Mouse (Mus musculus): ENCODE measurements around the gene Arhgef12. TPM values are rescaled to one million over a fixed set of nuclear protein-coding genes. Genes with fewer than 3 reads are reported as not detected.

Gene Arhgef12
- polyA plus RNA-seq, 1 experiment from 2014 or later, result 9.2 TPM

DNA sequence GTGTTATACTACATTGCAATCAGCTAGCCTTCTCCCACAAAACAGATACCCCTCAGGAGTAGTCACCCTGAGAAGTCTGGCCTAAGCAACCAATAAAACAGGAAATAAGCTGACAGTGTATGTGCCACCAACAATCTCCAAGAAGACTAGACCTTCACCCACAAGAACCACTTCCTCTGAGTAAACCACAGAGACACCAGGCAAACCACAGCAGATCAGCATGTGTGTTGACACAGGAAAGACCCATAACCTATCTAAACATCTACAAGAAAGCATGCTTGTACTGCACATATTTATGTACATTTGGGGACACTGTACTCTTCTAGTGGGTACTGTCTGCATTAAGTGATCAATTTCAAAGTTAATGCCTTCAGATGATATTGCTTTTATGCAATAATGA is 10.7 kb downstream of the Arhgef12 start:
- no peak overlapping the region for H3K9ac ChIP-seq (ENCODE audit: low read length)
- ATAC-seq (ENCODE audit: low FRiP score) (no peak), DNase-seq (ENCODE audit: low spot score, missing footprints) (no peak)
- H3K4me3 ChIP-seq (ENCODE audit: low read depth, low read length), result no peak overlapping the region
- H3K27me3 ChIP-seq (ENCODE audit: control insufficient read depth, insufficient read depth, low read length), result no peaks in the 10 kb centered on the region
- H3K4me1 ChIP-seq (ENCODE audit: control insufficient read depth, insufficient read depth, low read length), result no peaks in the 10 kb centered on the region
- H3K27ac ChIP-seq (ENCODE audit: low read depth, low read length), result no peak overlapping the region
- no peaks in the 10 kb centered on the region for H3K9me3 ChIP-seq (ENCODE audit: control insufficient read depth, low read length)
- H3K4me2 ChIP-seq, result no peak overlapping the region
- no peaks in the 10 kb centered on the region for H3K36me3 ChIP-seq (ENCODE audit: control insufficient read depth, insufficient read depth, low read length)

DNA sequence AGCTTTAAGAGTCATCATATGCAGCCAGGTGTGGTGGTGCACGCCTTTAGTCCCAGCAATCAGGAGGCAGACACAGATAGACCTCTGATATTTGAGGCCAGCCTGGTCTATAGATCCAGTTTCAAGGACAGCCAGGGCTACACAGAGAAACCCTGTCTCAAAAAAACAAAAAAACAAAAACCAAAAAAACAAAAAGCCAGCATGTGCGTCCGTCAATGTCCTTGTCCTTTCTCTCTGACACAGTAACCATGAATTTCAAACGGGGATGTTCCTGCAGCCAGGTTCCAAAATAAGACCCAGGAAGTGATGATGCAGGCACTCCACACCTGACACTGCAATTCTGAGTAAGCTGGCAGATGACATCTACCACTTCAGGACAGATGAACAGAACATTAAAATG is 12.2 kb downstream of the Arhgef12 start:
- 93% methylated on average over 4 of the region's 4 CpGs for WGBS
- H3K4me2 ChIP-seq, result no peak overlapping the region
- no peaks in the 10 kb centered on the region for H3K9me3 ChIP-seq (ENCODE audit: control insufficient read depth, low read length)
- H3K4me1 ChIP-seq (ENCODE audit: control insufficient read depth, insufficient read depth, low read length), result no peaks in the 10 kb centered on the region
- H3K9ac ChIP-seq (ENCODE audit: low read length), result no peak overlapping the region
- no peak overlapping the region for H3K27ac ChIP-seq (ENCODE audit: low read depth, low read length)
- no peak for DNase-seq (ENCODE audit: low spot score, missing footprints)
- H3K4me3 ChIP-seq (ENCODE audit: low read depth, low read length), result no peak overlapping the region
- no peak for ATAC-seq (ENCODE audit: low FRiP score)
- H3K27me3 ChIP-seq (ENCODE audit: control insufficient read depth, insufficient read depth, low read length), result no peaks in the 10 kb centered on the region
- H3K36me3 ChIP-seq (ENCODE audit: control insufficient read depth, insufficient read depth, low read length), result no peaks in the 10 kb centered on the region

DNA sequence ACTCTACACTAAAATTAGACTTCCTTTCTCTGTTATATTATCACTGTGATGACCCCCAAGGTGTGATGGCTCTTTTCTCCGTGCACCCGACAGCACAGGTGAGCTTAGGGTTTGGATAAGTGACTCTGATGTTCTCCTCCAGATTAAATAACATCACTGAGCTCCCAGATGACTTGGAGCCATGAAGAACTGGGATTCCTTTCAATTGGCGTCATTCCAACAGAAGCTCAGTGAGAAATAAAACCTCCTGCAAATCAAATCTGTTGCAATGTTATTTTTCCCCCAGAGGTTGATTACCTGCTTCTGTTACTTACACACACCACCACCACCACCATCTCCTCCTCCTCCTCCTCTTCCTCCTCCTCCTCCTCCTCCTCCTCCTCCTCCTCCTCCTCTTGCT is 13.2 kb downstream of the Arhgef12 start:
- Histone ChIP-seq H3K9me3 (ENCODE audit: control insufficient read depth, low read length) (no peaks in the 10 kb centered on the region), H3K27me3 (ENCODE audit: control insufficient read depth, insufficient read depth, low read length) (no peaks in the 10 kb centered on the region), H3K9ac (ENCODE audit: low read length) (no peak overlapping the region), H3K4me1 (ENCODE audit: control insufficient read depth, insufficient read depth, low read length) (no peaks in the 10 kb centered on the region), H3K4me3 (ENCODE audit: low read depth, low read length) (no peak overlapping the region), H3K36me3 (ENCODE audit: control insufficient read depth, insufficient read depth, low read length) (no peaks in the 10 kb centered on the region), H3K4me2 (no peak overlapping the region), H3K27ac (ENCODE audit: low read depth, low read length) (no peak overlapping the region)
- ATAC-seq (ENCODE audit: low FRiP score) (no peak), DNase-seq (ENCODE audit: low spot score, missing footprints) (no peak)
- WGBS, result 89% methylated on average over 3 of the region's 3 CpGs

DNA sequence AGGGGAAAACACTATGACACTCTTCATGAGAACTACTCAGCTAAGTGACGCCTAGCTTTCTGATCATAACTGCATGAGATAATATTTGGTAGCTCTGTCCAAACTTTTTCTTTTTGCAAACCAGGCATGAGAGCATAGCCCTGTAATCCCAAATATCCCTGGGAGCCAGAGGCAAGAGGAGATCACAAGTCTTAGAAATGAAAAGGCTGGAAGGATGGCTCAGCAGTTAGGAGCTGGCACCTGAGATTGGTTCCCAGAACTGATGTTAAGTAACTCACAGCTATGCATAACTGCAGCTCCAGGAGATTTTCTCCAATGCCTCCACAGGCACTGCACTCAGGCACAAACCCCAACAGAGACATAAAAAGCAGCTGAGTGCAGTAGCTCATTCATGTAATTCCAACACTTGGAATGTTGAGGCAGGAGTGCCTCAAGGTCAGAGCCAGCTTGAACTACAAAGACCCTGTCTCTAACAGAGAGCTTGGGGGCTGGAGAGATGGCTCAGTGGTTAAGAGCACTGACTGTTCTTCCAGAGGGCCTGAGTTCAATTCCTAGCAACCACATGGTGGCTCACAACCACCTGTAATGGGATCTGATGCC is 21.3 kb downstream of the Arhgef12 start:
- Histone ChIP-seq H3K9me3 (ENCODE audit: control insufficient read depth, low read length) (no peaks in the 10 kb centered on the region), H3K27me3 (ENCODE audit: control insufficient read depth, insufficient read depth, low read length) (no peaks in the 10 kb centered on the region), H3K27ac (ENCODE audit: low read depth, low read length) (no peak overlapping the region), H3K9ac (ENCODE audit: low read length) (no peak overlapping the region), H3K4me1 (ENCODE audit: control insufficient read depth, insufficient read depth, low read length) (no peaks in the 10 kb centered on the region), H3K36me3 (ENCODE audit: control insufficient read depth, insufficient read depth, low read length) (no peaks in the 10 kb centered on the region), H3K4me3 (ENCODE audit: low read depth, low read length) (no peak overlapping the region), H3K4me2 (no peak overlapping the region)
- no peak for DNase-seq (ENCODE audit: low spot score, missing footprints)
- 93% methylated on average over 1 of the region's 1 CpGs for WGBS
- ATAC-seq (ENCODE audit: low FRiP score), result no peak

DNA sequence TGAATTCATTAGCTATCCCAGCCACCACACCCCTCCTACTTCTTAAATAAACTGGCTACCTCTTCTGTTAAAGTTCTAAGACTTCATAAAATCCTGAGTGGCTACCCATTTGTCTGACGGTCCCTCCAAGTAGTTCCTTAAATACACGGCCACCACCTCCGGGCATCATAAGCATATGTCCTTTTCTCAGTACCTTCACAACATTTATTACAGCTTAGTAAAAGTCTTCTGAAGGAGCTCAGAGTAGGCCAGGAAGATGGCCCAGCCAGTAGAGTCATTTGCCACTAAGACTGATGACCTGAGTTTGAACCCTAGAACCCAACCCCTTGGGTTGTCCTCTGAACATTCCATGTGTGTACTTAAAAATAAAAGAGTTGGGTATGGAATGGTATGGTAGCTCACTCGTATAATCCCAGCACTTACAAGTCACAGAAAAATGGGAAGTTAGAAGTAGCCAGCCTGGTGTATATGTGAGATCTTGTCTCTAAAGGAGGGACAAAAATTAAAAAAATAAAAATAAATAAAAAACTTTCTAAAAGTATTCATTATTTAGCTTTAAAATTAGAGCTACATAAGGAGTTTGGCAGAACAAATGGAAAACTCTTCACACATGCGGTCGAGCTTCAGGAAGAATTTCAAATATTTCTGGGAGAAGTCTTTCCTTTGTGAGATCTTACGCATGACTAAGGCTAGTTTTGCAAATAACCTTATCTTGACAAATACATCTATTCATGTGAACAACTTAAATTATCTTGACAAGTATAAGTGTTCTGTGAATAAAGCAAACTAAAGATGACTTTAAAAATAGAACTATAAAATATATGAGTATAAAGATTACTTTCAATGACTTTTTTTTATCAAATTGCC is 22.3 kb downstream of the Arhgef12 start:
- no peaks in the 10 kb centered on the region for H3K4me1 ChIP-seq (ENCODE audit: control insufficient read depth, insufficient read depth, low read length)
- H3K9me3 ChIP-seq (ENCODE audit: control insufficient read depth, low read length), result no peaks in the 10 kb centered on the region
- whole genome bisulfite sequencing, result 81% methylated on average over 7 of the region's 7 CpGs
- H3K36me3 ChIP-seq (ENCODE audit: control insufficient read depth, insufficient read depth, low read length), result no peaks in the 10 kb centered on the region
- no peaks in the 10 kb centered on the region for H3K27me3 ChIP-seq (ENCODE audit: control insufficient read depth, insufficient read depth, low read length)
- H3K27ac ChIP-seq (ENCODE audit: low read depth, low read length), result no peak overlapping the region
- DNase-seq (ENCODE audit: low spot score, missing footprints), result peak; percentile 65
- no peak for ATAC-seq (ENCODE audit: low FRiP score)
- no peak overlapping the region for H3K4me2 ChIP-seq
- H3K4me3 ChIP-seq (ENCODE audit: low read depth, low read length), result no peak overlapping the region
- H3K9ac ChIP-seq (ENCODE audit: low read length), result no peak overlapping the region

DNA sequence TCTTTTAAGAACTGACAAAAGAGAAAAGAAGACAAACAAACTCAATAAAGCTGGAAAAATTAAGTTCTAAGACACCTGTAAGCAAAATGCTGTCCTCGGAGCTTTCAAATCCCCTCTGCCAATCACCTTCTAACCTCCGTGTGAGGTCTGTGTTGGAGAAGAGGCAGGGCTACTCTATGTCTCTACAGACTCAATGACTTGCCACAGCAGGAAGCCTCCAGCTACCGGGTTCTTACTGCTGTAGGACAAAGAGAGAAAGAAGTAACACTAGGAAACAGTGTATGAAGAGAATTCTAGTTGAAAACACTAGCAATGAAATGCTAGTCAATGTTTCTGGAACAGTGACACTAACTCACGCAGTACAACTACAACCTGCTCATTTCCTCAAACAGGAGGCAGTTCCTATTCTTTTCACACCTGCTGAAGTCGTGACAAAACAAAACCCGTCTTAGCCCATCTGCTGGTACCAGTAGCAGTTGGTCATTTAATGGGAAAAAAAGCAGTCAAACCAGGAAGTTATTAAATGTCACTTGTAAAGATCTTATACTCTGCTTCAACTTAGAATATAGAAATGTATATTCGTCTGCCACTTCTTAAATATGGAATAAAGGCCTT is 23.5 kb downstream of the Arhgef12 start:
- no peaks in the 10 kb centered on the region for H3K4me1 ChIP-seq (ENCODE audit: control insufficient read depth, insufficient read depth, low read length)
- H3K27me3 ChIP-seq (ENCODE audit: control insufficient read depth, insufficient read depth, low read length), result no peaks in the 10 kb centered on the region
- H3K9me3 ChIP-seq (ENCODE audit: control insufficient read depth, low read length), result no peaks in the 10 kb centered on the region
- 29% methylated on average over 7 of the region's 7 CpGs for WGBS
- ATAC-seq (ENCODE audit: low FRiP score), result no peak
- no peaks in the 10 kb centered on the region for H3K36me3 ChIP-seq (ENCODE audit: control insufficient read depth, insufficient read depth, low read length)
- H3K27ac ChIP-seq (ENCODE audit: low read depth, low read length), result no peak overlapping the region
- no peak overlapping the region for H3K4me2 ChIP-seq
- H3K9ac ChIP-seq (ENCODE audit: low read length), result no peak overlapping the region
- peak; percentile 65 for DNase-seq (ENCODE audit: low spot score, missing footprints)
- no peak overlapping the region for H3K4me3 ChIP-seq (ENCODE audit: low read depth, low read length)

DNA sequence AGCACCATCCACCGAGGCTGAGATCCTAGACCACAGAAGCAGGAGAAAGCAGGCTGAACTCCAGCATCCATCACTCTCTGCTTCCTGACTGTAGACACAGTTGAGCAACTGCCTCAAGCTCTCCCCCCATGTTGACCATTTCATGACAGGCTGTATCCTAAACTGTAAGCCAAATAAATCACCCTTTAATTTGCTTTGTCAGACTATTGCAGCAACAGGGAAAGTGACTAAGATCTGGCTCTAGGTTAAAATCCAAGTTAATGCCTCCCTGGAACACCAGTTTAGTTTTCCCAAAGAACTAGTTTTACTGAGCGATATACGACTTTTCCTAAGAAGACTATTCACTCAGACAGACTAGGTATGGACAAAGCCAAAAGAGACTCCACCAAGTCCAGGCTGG is 28.3 kb downstream of the Arhgef12 start:
- H3K27me3 ChIP-seq (ENCODE audit: control insufficient read depth, insufficient read depth, low read length), result no peaks in the 10 kb centered on the region
- no peak overlapping the region for H3K27ac ChIP-seq (ENCODE audit: low read depth, low read length)
- H3K4me3 ChIP-seq (ENCODE audit: low read depth, low read length), result no peak overlapping the region
- no peaks in the 10 kb centered on the region for H3K36me3 ChIP-seq (ENCODE audit: control insufficient read depth, insufficient read depth, low read length)
- ATAC-seq (ENCODE audit: low FRiP score) (no peak), DNase-seq (ENCODE audit: low spot score, missing footprints) (peak; percentile 61)
- no peaks in the 10 kb centered on the region for H3K4me1 ChIP-seq (ENCODE audit: control insufficient read depth, insufficient read depth, low read length)
- no peaks in the 10 kb centered on the region for H3K9me3 ChIP-seq (ENCODE audit: control insufficient read depth, low read length)
- no peak overlapping the region for H3K9ac ChIP-seq (ENCODE audit: low read length)
- H3K4me2 ChIP-seq, result no peak overlapping the region
- 98% methylated on average over 3 of the region's 3 CpGs for WGBS

DNA sequence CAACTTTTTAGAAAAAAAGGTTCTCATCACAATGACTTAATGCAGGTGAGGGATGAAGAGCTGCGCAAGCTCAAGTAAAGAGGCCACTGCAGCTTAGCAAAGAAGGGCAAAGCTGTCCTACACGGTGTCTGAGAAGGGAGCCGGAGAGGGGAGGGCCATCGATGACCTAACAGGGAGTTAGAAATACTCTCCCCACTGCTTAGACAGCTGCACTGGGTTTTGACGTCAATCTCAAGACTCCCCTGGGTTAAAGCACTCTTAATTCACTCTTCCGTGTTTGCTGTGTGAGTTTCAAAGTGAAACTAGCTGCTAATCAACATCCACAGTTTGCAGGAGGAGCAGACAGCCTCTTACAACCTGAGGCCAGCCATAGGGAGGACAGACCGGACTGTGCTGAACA is 30.9 kb downstream of the Arhgef12 start:
- Histone ChIP-seq H3K9ac (ENCODE audit: low read length) (no peak overlapping the region), H3K4me1 (ENCODE audit: control insufficient read depth, insufficient read depth, low read length) (peaks cover 1% of the 10 kb centered on the region), H3K36me3 (ENCODE audit: control insufficient read depth, insufficient read depth, low read length) (no peaks in the 10 kb centered on the region), H3K27ac (ENCODE audit: low read depth, low read length) (no peak overlapping the region), H3K27me3 (ENCODE audit: control insufficient read depth, insufficient read depth, low read length) (no peaks in the 10 kb centered on the region), H3K4me3 (ENCODE audit: low read depth, low read length) (no peak overlapping the region), H3K4me2 (no peak overlapping the region), H3K9me3 (ENCODE audit: control insufficient read depth, low read length) (no peaks in the 10 kb centered on the region)
- ATAC-seq (ENCODE audit: low FRiP score) (no peak), DNase-seq (ENCODE audit: low spot score, missing footprints) (peak; percentile 39)
- WGBS, result 76% methylated on average over 7 of the region's 7 CpGs

DNA sequence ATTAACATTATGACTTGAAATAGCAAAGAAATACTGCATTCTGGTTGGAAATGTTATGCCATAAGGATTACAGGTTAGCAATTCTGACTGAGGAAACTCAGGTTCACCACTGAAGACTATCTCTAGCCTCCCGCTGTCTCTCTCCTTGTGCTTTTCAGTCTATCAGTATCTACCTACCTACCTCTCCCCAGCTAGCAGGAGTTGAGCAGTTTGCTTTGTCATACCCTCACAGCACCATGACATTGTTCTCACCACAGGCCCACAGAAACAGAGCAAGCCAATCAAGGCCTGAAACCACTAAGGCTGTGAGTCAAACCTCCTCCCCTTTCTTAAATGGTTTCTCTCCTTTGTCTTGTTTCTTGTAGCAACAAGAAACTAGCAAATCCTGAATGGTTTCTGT is 32.4 kb downstream of the Arhgef12 start:
- Histone ChIP-seq H3K27me3 (ENCODE audit: control insufficient read depth, insufficient read depth, low read length) (no peaks in the 10 kb centered on the region), H3K9ac (ENCODE audit: low read length) (no peak overlapping the region), H3K27ac (ENCODE audit: low read depth, low read length) (no peak overlapping the region), H3K4me3 (ENCODE audit: low read depth, low read length) (no peak overlapping the region), H3K4me2 (no peak overlapping the region), H3K9me3 (ENCODE audit: control insufficient read depth, low read length) (no peaks in the 10 kb centered on the region), H3K4me1 (ENCODE audit: control insufficient read depth, insufficient read depth, low read length) (peaks cover 8% of the 10 kb centered on the region), H3K36me3 (ENCODE audit: control insufficient read depth, insufficient read depth, low read length) (no peaks in the 10 kb centered on the region)
- DNase-seq (ENCODE audit: low spot score, missing footprints), result peak; percentile 51
- ATAC-seq (ENCODE audit: low FRiP score), result no peak
- 94% methylated on average over 1 of the region's 1 CpGs for WGBS

Measured in midbrain, embryonic 11.5 days (tissue).